10 mouse cellular contexts compared by ENCODE assay signal in genomic region chr5:35244204-35244603, GRCm38 (mm10). TPM values are rescaled to one million over a fixed set of nuclear protein-coding genes. Genes with fewer than 3 reads are reported as not detected.
DNase-seq lines count a peak whose midpoint lies in the region; ATAC-seq lines count a peak whose summit lies in the region.
"Had no signal": no experiment of that assay in that cellular context is flagged by ENCODE, and none has a peak within 500 bp of the region (broad histone marks: within the 10 kb centered on the region; RNA-seq: fewer than 3 reads in every experiment).

No protein-coding gene starts in this region.

- no peak for ATAC-seq in intestine, embryonic 14.5 days (replicated peaks; ENCODE audit: low FRiP score, low TSS enrichment, low read depth)
- no peak for ATAC-seq in intestine, embryonic 16.5 days
- ATAC-seq in kidney, embryonic 16.5 days (ENCODE audit: low FRiP score, low TSS enrichment) = peak; percentile 41; the same call in 1 of the 2 replicates

- no peaks in the 10 kb centered on the region; the same call in 1 of the 2 replicates for H3K9me3 ChIP-seq in intestine, embryonic 14.5 days (ENCODE audit: control insufficient read depth, low read length)
- H3K9me3 ChIP-seq in intestine, embryonic 16.5 days (ENCODE audit: control insufficient read depth, low read length) = no peaks in the 10 kb centered on the region
- H3K9me3 ChIP-seq in kidney, embryonic 16.5 days (ENCODE audit: low read length) = no peaks in the 10 kb centered on the region; the same call in 1 of the 2 replicates

- H3K36me3 ChIP-seq in intestine, embryonic 14.5 days (ENCODE audit: control insufficient read depth, insufficient read depth, low read length) = no peaks in the 10 kb centered on the region
- no peaks in the 10 kb centered on the region for H3K36me3 ChIP-seq in intestine, embryonic 16.5 days (ENCODE audit: control insufficient read depth, insufficient read depth, low read length)
- no peaks in the 10 kb centered on the region for H3K36me3 ChIP-seq in kidney, embryonic 16.5 days (ENCODE audit: insufficient read depth, low read length)
- H3K36me3 ChIP-seq: neural tube, embryonic 12.5 days had no signal

- no peak overlapping the region for H3K4me2 ChIP-seq in intestine, embryonic 14.5 days (ENCODE audit: low read length)
- H3K4me2 ChIP-seq in intestine, embryonic 16.5 days (ENCODE audit: low read depth, low read length) = no peak overlapping the region
- H3K4me2 ChIP-seq in kidney, embryonic 16.5 days (replicated peaks; ENCODE audit: low read depth, low read length) = no peak overlapping the region
- H3K4me2 ChIP-seq: neural tube, embryonic 12.5 days had no signal

- DNase-seq in intestine, embryonic 14.5 days (ENCODE audit: low spot score) = peak; percentile 57
- DNase-seq in 416B (ENCODE audit: low read depth) = peak; percentile 15
- DNase-seq in MN1 (ENCODE audit: low spot score) = peak; percentile 21
- DNase-seq in right cerebral cortex, postnatal 10 days (ENCODE audit: low spot score in 2 of 2) = no peak
- DNase-seq in layer of hippocampus, adult 8-10 months (ENCODE audit: low spot score in 2 of 2) = no peak
- DNase-seq in cerebellum, adult 8-10 months = no peak

- no peaks in the 10 kb centered on the region for H3K27me3 ChIP-seq in intestine, embryonic 14.5 days (replicated peaks; ENCODE audit: control insufficient read depth, insufficient read depth, low read length)
- H3K27me3 ChIP-seq in intestine, embryonic 16.5 days (replicated peaks; ENCODE audit: control insufficient read depth, insufficient read depth, low read length) = no peaks in the 10 kb centered on the region; the same call in 1 of the 2 replicates
- H3K27me3 ChIP-seq in kidney, embryonic 16.5 days (ENCODE audit: insufficient read depth, low read length) = no peaks in the 10 kb centered on the region
- H3K27me3 ChIP-seq: neural tube, embryonic 12.5 days had no signal

- H3K4me3 ChIP-seq in intestine, embryonic 14.5 days (ENCODE audit: low read depth, low read length) = no peak overlapping the region
- no peak overlapping the region for H3K4me3 ChIP-seq in intestine, embryonic 16.5 days (ENCODE audit: low read length)
- no peak overlapping the region for H3K4me3 ChIP-seq in kidney, embryonic 16.5 days (ENCODE audit: low read length)
- H3K4me3 ChIP-seq: erythroblast, embryonic 14.5 days; neural tube, embryonic 12.5 days had no signal

- 0% methylated on average over 1 of the region's 1 CpGs for WGBS in intestine, embryonic 14.5 days
- 12% methylated on average over 1 of the region's 1 CpGs for WGBS in intestine, embryonic 16.5 days
- 10% methylated on average over 1 of the region's 1 CpGs for WGBS in kidney, embryonic 16.5 days

- no peak overlapping the region for H3K9ac ChIP-seq in intestine, embryonic 14.5 days (ENCODE audit: low read length)
- H3K9ac ChIP-seq in intestine, embryonic 16.5 days (ENCODE audit: low read depth, low read length) = no peak overlapping the region
- H3K9ac ChIP-seq in kidney, embryonic 16.5 days (replicated peaks; ENCODE audit: low read length) = no peak overlapping the region
- H3K9ac ChIP-seq: neural tube, embryonic 12.5 days had no signal

- no peak overlapping the region for H3K27ac ChIP-seq in intestine, embryonic 14.5 days (ENCODE audit: low read depth)
- H3K27ac ChIP-seq in intestine, embryonic 16.5 days (ENCODE audit: low read length) = no peak overlapping the region
- H3K27ac ChIP-seq in kidney, embryonic 16.5 days (ENCODE audit: low read length) = no peak overlapping the region
- H3K27ac ChIP-seq: neural tube, embryonic 12.5 days had no signal

- no peaks in the 10 kb centered on the region for H3K4me1 ChIP-seq in intestine, embryonic 14.5 days (replicated peaks; ENCODE audit: control insufficient read depth, insufficient read depth, low read length)
- H3K4me1 ChIP-seq in intestine, embryonic 16.5 days (ENCODE audit: control insufficient read depth, insufficient read depth, low read length) = no peaks in the 10 kb centered on the region
- H3K4me1 ChIP-seq in kidney, embryonic 16.5 days (ENCODE audit: insufficient read depth, low read length) = no peaks in the 10 kb centered on the region

RNA-seq across cellular contexts. Expression of gene Adra2c, which starts 33.9 kb away (rescaled TPM):
- 0.05 TPM in 1 of 2 replicates, not detected in the other for polyA plus RNA-seq in intestine, embryonic 14.5 days (2014; fragmentation: Nextera tagmentation; extraction: Ambion mirVana)
- not detected in 2 replicates for polyA plus RNA-seq in intestine, embryonic 16.5 days (2015; fragmentation: Nextera tagmentation; extraction: Ambion mirVana)
- 0.15 and 0.16 TPM in 2 replicates for polyA plus RNA-seq in kidney, embryonic 16.5 days (2015; fragmentation: Nextera tagmentation; extraction: Ambion mirVana)
- 10 to 100 TPM; 19.5 to 27.9 (median 21.8) TPM for total RNA-seq in layer of hippocampus, adult 8-10 months (2022)
- polyA plus RNA-seq: erythroblast, embryonic 14.5 days had no signal

Comparison
In these comparisons a context has a peak if more than half of its experiments do, and no peak if none do; other contexts are left out.
1. DNase-seq: peak in intestine, embryonic 14.5 days (single experiment), 416B (single experiment) and MN1 (single experiment); none in right cerebral cortex, postnatal 10 days (0 of 2), layer of hippocampus, adult 8-10 months (0 of 2) and cerebellum, adult 8-10 months (single experiment).